Mouse (Mus musculus) B cell, adult 62 days (primary cell): ENCODE data around the gene Gm4305. TPM values are rescaled to one million over a fixed set of nuclear protein-coding genes. Genes with fewer than 3 reads are reported as not detected.

Experiments used
- total RNA-seq: library from RNA; stranded (reverse); gene quantifications from 4 replicates; pipeline ENCODE4 v1.2.4, GENCODE M21; 2023

Gm4305 gene
- total RNA-seq = not detected in 4 replicates

GRCm38 (mm10) chr10:100350793-100351192, at the start of gene Gm4305:
TSS of gene Gm4305 (plus strand) at chr10:100351093.

DNA sequence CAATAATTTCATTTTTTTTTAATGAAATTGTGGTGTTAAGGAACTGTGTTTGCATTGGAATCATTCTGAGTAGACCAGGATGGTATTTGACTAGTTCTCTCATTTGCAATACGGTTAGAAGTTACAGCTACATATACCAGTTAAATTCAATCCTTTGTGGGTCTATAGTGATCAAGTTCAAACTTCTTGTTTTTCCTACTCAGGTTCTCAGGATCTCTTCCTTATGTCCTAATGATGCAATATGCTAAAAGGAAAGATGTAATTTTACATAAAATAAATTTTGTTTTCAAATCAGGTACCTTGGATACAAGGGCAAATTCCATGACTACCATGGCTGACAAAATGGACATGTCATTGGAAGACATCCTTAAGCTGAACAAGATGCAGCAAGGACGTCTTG, 15.5 kb upstream of the Gm4305 start, which contains the start of gene Gm4301:
Gene Gm4301, plus strand, starts transcription at position 301 of the 400 bp plus-strand sequence.

GRCm38 (mm10) chr10:100340536-100340935, 10.4 kb upstream of the Gm4305 start, which contains the start of gene Gm4302:
TSS of gene Gm4302 (plus strand) at chr10:100340836.

DNA sequence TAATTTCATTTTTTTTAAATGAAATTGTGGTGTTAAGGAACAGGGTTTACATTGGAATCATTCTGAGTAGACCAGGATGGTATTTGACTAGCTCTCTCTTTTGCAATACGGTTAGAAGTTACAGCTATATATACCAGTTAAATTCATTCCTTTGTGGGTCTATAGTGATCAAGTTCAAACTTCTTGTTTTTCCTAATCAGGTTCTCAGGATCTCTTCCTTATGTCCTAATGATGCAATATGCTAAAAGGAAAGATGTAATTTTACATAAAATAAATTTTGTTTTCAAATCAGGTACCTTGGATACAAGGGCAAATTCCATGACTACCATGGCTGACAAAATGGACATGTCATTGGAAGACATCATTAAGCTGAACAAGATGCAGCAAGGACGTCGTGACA, 5.2 kb upstream of the Gm4305 start, which contains the start of gene Gm4303:
Gene Gm4303, plus strand, starts transcription at position 301 of the 400 bp plus-strand sequence.

DNA sequence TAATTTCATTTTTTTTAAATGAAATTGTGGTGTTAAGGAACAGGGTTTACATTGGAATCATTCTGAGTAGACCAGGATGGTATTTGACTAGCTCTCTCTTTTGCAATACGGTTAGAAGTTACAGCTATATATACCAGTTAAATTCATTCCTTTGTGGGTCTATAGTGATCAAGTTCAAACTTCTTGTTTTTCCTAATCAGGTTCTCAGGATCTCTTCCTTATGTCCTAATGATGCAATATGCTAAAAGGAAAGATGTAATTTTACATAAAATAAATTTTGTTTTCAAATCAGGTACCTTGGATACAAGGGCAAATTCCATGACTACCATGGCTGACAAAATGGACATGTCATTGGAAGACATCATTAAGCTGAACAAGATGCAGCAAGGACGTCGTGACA, 10.1 kb downstream of the Gm4305 start, which contains the start of gene Gm4307:
Gene Gm4307, plus strand, starts transcription at position 301 of the 400 bp plus-strand sequence.

DNA sequence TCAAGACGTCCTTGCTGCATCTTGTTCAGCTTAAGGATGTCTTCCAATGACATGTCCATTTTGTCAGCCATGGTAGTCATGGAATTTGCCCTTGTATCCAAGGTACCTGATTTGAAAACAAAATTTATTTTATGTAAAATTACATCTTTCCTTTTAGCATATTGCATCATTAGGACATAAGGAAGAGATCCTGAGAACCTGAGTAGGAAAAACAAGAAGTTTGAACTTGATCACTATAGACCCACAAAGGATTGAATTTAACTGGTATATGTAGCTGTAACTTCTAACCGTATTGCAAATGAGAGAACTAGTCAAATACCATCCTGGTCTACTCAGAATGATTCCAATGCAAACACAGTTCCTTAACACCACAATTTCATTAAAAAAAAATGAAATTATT, 31.6 kb downstream of the Gm4305 start, which contains the start of gene Gm4312:
Gene Gm4312, minus strand, starts transcription at position 101 of the 400 bp plus-strand sequence.

Other genes starting within 250 kb of the Gm4305 start
- gene Gm4301, start 15.4 kb upstream of the Gm4305 start, total RNA-seq = not detected in 4 replicates
- gene Gm4302, start 10.3 kb upstream of the Gm4305 start, total RNA-seq = not detected in 4 replicates
- gene Gm4303, start 5.1 kb upstream of the Gm4305 start, total RNA-seq = not detected in 4 replicates
- not detected in 4 replicates for gene Gm4307, start 10.2 kb downstream of the Gm4305 start, total RNA-seq
- gene Gm4312, start 31.5 kb downstream of the Gm4305 start, total RNA-seq = not detected in 4 replicates
- 1.8 to 2.8 TPM (median 2.1 TPM) in 4 replicates for gene Tmtc3, start 136.3 kb downstream of the Gm4305 start, total RNA-seq
- 2.6 to 5.5 TPM (median 4.0 TPM) in 4 replicates for gene Cep290, start 136.5 kb downstream of the Gm4305 start, total RNA-seq
- gene 4930430F08Rik, start 239.3 kb downstream of the Gm4305 start, total RNA-seq = 4.3 to 8.6 TPM (median 5.4 TPM) in 4 replicates
- not detected in 4 replicates for gene 1700017N19Rik, start 239.4 kb downstream of the Gm4305 start, total RNA-seq